Mouse (Mus musculus) cerebellum, adult 9-11 months (tissue): ENCODE measurements around the gene Cnr2.

Source experiments
- DNase-seq: peaks from one replicate; pipeline ENCODE4 v3.0.0; 2022

Gene Cnr2

DNA sequence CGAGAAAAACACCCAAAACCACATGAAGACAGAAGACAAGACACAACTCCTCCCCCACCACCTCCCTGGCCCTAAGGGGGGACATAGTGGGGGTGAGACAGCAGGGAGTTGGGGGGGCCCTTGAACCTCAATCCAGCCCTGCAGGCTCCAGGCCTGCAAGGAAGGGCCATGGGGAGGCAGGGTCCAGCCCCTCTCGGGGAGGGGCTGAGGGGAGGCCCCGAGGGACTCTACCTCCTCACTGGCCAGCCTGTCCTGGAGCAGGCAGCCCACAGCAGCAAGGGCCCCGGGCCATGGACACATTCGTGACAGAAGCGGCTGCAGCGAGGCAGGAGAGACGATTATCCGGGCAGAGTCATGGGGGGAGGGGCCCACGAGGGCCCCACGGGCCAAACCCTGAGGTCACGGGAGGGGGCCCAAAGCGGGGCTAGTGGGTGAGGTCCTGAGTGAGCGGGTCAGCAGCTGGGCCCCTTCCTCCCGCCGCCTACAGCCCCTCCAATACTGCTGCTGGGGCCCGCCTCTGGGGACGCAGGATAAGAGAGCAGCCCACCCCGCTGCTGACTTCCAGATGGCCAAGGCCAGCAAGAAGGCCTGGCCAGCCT lies 73.2 kb downstream of the Cnr2 start:
- DNase-seq, result peak; percentile 58

DNA sequence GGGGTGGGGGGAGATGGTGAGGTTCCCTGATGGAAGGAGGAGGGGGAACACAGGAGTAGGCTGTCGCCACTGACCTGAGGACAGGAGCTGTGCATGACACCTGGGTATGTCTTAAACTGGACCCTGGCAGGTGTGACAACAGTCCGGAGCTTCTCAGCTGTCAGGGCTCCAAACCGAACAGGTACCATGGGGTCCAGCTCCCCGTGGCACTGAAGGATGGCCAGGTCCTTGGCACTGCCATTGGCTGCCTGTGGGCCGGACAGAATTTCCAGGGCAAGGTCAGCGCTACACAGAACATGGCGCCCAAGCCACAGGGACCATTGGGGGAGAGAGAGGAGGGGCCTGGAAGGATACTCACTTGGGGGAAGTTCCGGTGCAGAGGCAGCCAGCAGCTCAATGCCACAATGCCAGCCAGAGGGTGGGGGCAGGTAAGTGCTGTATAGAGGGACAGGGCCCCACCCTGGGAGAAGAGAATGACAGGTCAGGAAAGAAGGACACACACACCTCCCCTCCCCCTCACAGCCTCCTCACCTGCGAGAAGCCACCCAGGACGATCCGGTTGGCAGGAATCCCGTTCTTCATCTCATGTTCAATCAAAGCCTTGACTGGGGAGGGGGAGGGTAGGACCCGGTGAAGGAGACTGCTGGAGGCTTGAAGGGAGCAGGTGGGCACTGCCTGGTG lies 74.0 kb downstream of the Cnr2 start:
- peak; percentile 58 for DNase-seq
